Mouse (Mus musculus): ENCODE measurements around the gene Marveld1.

The Marveld1 gene

GRCm38 (mm10) chr19:42147170-42147768 is at the start of gene Marveld1:
Gene Marveld1, plus strand, starts transcription at chr19:42147400.
- DNase-seq (ENCODE audit: low read depth): no peak

DNA sequence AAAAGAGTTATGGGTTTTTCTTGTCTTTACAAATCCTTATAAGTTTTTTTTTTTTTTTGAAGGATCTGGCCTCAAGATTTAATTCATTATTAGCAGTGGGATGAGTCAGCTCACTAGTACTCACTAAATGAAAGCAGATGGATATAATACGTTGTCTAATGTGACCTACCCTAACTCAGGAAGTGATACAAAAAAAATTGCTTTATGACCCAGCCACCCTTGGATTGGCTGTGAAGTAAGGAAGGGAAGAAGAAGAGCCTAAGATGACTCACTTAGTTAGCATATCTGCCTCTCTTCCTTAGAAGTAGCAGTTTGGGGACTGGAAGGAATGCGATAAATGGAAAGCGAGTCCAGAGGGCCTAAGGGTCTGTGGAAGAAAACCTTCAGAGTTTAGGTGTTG is 47.8 kb upstream of the Marveld1 start:
- DNase-seq (ENCODE audit: low read depth): no peak

GRCm38 (mm10) chr19:42104681-42105080 is 42.5 kb upstream of the Marveld1 start:
- no peak for DNase-seq (ENCODE audit: low read depth)

DNA sequence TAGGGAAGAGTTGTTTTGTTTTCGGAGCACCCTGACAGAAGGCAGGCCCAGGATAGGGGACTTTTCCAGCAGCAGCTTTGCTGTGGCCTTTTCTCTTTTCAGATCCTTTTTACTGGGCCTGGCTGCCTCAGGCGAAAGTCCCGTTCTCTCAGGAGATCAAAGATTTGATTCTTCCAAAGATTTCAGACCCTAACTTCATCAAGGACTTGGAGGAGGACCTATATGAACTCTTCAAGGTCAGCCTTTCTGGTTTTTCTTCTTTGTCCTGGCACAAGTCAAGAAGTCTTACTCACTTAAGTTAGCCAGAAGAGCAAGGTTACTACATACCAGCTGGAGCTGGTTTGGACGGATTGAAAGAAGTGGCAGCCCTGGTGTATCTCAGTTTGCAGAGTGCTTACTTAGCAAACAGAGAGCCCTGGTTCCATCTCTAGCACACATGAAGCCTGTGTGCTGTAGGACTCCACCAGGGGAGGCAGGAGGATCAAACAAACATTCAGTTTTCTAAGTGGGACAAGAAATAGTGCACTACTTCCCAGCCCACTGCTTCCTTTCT is 31.3 kb upstream of the Marveld1 start:
- DNase-seq (ENCODE audit: low read depth): no peak

- DNase-seq (ENCODE audit: low read depth): no peak
These were observed 29.1 kb upstream of the Marveld1 start for GRCm38 (mm10) chr19:42118142-42118541.

DNA sequence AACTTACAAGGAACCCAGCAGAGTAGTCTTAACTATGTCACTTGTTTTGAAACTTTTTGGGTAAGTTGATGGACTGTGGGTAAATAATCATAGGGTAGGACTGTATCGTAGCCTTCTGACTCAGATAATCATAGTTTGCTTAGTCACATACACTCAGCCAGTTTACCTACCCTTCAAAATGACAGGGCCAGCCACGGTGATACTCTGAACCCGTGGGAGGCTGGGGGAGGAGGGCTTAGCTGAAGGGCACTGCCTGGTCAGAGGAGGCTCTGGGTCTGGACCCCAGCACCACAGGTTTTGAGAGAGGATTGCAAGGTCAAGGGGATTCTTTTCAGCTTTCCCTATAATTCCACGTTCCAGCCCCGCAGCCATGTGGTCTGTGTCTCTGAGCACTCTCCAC is 28.6 kb upstream of the Marveld1 start:
- DNase-seq (ENCODE audit: low read depth): no peak

GRCm38 (mm10) chr19:42120451-42120850 is 26.7 kb upstream of the Marveld1 start:
- DNase-seq (ENCODE audit: low read depth): no peak

DNA sequence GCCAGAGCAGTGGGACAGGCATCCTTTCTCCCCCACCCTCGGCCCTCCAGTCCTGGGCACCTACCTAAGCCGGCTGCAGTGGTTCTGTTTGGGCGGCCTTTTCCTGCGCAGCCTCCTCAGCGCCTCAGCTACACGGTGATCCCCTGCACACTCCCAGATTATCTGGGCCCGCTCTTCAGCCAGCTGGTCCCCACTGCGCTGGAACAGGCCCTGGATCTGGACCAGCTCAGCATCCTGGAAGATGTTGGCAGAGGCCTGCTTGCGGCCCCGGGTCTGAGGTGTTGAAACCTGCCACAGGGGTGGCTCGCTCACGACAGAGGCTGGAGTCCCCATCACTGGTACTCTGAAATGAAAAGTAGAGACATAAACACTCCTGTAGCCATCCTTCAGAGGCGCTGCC is 22.5 kb upstream of the Marveld1 start:
- no peak for DNase-seq (ENCODE audit: low read depth)

- DNase-seq (ENCODE audit: low read depth): no peak
These were observed 21.5 kb upstream of the Marveld1 start for GRCm38 (mm10) chr19:42125501-42126218.

- DNase-seq (ENCODE audit: low read depth): no peak
These were observed 21.0 kb upstream of the Marveld1 start for GRCm38 (mm10) chr19:42126219-42126605.

DNA sequence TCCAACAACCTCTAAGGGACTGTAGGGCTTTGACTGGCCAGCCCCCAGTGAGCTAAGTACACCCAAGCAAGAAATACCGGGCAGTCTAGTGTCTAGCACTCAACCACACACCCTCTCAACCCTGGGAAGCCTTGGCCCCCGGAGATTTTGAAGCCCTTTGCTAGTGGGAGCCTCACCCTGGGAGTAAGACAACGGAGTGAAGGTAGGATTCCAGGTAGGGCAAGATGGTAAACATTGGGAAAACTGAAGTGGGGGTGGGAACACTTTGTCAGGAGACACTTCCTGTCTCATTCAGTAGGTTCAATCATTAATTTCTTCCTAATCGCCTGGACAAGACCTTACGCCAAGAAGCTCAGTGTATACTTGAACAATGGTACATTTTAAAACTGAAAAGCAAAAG is 20.2 kb upstream of the Marveld1 start:
- DNase-seq (ENCODE audit: low read depth): no peak

DNA sequence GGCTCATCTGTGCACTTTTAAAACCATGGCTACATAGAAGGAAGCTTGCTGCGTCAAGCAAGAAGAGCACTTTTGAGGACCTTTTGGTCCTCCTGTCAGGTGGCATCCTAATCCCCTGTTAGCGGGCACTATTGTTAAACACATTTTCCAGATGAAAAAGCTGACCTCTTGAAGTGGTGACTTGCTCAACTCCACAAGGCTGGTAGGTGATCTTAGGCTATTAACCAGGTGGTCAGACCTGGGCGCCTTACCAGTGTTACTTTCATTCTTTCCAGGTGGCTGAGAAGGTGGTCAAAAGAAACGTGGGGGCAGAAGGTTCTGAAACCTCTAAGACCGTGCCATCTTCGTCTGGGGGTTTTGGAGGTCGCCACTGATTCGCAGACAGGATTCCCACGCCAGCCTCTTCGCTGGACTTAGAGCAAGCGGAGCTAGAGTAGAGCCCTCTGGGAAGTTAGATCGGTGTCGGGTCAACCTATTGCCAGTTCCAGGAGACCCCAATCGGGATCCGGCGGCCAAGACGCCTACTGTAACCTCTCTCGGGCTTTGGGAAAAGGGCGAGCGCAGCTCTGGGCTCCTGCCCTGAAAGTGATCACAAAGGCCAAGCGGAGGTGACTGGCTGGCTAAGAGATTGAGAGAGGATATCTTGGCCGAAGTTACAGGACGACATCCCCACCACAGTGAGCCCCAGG is 19.0 kb upstream of the Marveld1 start:
- no peak for DNase-seq (ENCODE audit: low read depth)

DNA sequence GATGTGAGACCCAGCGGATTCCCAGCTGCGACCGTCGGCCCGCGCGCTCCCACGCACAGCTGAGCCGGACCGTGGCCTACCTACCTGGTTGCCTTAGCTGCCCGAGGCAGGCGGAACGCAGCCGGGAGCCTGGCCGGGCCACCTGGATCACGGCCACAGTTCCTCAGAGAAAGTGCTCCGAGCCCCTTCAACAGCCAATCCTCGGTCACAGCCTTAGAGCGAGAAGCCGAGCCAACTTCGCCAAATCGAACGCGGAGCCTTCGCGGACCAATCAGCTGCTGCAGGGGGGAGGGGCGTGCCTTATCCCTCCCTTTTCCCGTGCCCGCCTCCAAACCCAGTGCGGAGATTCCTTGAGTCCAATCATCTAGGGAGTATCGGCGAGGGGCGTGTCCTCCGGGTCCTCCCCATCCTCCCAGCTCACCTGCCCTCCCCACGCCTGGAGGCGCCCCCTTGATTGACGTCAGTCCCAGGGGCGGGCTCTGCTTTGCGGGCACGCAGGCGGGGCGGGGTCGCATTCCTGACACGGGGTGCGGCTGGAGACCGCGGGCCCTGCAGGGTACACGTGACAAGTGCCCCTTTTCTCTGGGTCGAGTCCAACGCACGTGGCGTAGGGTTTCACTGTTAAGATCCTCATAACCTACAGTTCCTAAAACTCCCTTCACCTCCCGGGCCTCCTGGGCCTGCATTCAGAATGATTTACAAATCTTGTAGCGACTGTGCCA is 18.3 kb upstream of the Marveld1 start, which contains the start of gene Avpi1:
Avpi1 (minus strand) TSS at position 273 of the 722 bp plus-strand sequence.
- peak; percentile 91 for DNase-seq (ENCODE audit: low read depth)

DNA sequence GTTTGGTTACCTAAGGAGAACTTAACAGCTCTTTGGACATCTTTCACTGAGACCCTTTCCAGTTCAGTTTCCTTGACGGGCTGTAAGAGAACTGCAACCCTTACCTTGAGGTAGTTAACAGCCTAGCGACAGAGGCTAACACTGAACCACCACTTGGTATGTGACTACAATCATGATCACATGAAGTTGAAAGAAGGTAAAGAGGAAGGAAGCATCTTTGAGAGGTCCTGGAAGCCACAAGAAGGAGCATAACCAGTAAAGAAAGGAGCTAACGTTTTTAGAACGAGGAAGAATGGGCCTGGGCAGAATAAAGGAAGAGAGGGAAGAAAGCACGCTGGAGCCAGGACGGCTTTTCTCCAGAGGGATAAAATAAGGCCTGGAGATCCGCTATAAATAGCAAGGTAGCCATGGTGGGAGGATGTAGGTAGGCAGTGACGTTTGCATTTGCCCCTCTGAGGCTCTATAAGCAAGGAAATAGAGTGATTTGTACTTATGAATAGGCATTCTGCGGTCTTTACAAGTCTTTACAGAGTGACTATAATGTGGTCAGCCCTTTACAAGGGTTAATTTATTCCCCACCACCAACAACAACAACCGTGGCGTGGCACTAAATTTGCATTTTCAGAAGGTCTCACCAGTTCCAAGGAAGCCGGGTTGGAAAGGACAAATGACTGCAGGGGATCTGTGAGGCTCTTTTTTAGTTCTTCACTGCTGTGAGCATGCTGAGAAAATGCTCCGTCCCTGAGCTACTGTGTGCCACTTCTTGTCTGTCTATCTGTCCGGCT is 17.5 kb upstream of the Marveld1 start:
- DNase-seq (ENCODE audit: low read depth): peak; percentile 46

GRCm38 (mm10) chr19:42130294-42130606 is 16.9 kb upstream of the Marveld1 start:
- no peak for DNase-seq (ENCODE audit: low read depth)

GRCm38 (mm10) chr19:42131101-42131500 is 16.1 kb upstream of the Marveld1 start:
- DNase-seq (ENCODE audit: low read depth): no peak

DNA sequence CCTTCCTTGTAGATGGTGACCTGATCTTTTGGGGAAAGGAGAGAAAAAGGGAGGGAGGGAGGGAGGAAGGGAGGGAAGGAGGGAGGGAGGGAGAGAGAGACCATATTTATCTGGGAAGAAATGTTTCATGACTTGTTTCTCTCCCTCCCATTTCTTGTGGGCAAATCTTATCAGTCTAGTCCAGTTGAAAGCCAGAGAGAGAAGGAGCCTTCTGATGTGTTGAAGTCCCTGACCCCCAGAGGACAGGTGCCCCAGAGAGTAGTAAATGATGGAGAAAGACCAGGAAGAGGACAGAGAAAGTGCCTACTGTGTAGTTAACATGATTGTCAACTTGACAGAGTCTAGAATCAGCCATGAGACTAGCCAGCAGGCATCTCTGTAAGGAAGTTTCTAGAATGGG is 12.1 kb upstream of the Marveld1 start:
- no peak for DNase-seq (ENCODE audit: low read depth)

DNA sequence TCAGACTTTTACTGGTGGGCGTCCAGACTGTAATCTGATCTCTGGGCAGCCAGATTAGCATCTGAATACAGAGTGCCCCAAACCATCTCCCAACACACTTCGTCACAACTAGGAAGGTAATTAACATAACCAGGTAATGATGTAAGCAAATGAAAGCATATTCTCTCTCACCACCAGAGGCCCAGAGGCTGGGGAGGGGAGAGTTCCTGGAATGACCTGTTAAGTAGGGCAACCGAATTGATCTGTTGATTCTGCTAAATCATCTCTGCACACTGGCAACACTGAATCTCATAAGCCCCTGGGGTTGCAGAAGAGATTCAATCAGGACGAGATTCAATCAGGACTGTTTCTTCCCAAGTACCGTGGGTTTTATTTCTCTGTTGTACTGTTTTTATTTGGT is 11.1 kb upstream of the Marveld1 start:
- DNase-seq (ENCODE audit: low read depth): no peak

- no peak for DNase-seq (ENCODE audit: low read depth)
These were observed 10.0 kb upstream of the Marveld1 start for GRCm38 (mm10) chr19:42137167-42137672.

DNA sequence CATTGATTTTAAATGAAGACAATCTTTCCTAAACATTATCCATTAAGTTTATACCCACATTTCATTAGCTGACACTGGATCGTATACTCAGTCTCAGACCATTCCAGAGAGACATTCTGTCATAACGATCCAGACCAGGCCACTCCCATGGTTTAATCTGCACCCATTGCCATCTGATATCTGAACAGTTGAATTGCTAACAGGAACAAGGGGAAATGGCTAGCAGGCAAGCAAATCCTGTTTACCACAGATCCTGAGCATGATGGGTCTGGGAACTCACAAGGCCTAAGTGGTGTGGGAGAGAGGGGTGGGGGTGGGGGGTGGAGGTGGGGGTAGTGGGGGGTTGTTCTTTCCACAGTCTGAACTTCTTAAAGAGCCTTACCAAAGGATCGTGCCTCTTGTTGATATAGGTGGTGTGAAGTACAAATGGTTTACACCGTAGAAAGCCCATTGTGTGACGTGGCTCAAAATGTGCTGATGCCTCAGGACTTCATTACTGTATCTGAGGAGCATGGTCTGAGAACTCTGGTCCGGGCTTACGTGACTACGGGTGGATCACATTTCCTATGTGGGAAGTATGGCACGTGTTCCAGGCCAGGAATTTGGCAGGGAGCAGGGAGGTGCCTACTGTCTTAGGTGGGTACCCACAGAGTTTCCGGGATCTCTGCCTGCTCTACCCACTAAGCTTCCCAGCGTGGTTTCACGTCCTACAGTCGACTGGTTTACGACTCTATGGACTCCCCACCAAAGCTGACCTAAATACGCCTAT is 8.5 kb upstream of the Marveld1 start:
- DNase-seq (ENCODE audit: low read depth): no peak

Measured in c-Kit-positive CD71-negative TER-119-negative erythroid progenitor cells, embryonic 14.5 days (primary cell).